Mouse (Mus musculus): ENCODE data around the gene Itgae. TPM values are rescaled to one million over a fixed set of nuclear protein-coding genes. Genes with fewer than 3 reads are reported as not detected.

Itgae gene
- total RNA-seq, 2 experiments from 2014 or later: 0.19 to 0.22 TPM

- intact Hi-C loops (cut with DNase I): no loop called here
- no peak for DNase-seq (ENCODE audit: extremely low spot score in 1 of 2, low spot score in 2 of 2)
These were observed 2.5 kb upstream of the Itgae start for GRCm38 (mm10) chr11:73087700-73088480.

GRCm38 (mm10) chr11:73090826-73091225, 443 bp downstream of the Itgae start:
- intact Hi-C loops (cut with DNase I): no loop called here
- DNase-seq (ENCODE audit: extremely low spot score in 1 of 2, low spot score in 2 of 2): no peak

GRCm38 (mm10) chr11:73092057-73092456, 1.7 kb downstream of the Itgae start:
- DNase-seq (ENCODE audit: extremely low spot score in 1 of 2, low spot score in 2 of 2): no peak
- intact Hi-C loops (cut with DNase I): no loop called here

GRCm38 (mm10) chr11:73092877-73093276, 2.5 kb downstream of the Itgae start:
- no peak for DNase-seq (ENCODE audit: extremely low spot score in 1 of 2, low spot score in 2 of 2)
- intact Hi-C loops (cut with DNase I): no loop called here

GRCm38 (mm10) chr11:73094231-73094995, 4.0 kb downstream of the Itgae start:
- intact Hi-C loops (cut with DNase I): no loop called here
- no peak for DNase-seq (ENCODE audit: extremely low spot score in 1 of 2, low spot score in 2 of 2)

- no peak for DNase-seq (ENCODE audit: extremely low spot score in 1 of 2, low spot score in 2 of 2)
- intact Hi-C loops (cut with DNase I): no loop called here
These were observed 8.5 kb downstream of the Itgae start for GRCm38 (mm10) chr11:73098860-73099259.

- intact Hi-C loops (cut with DNase I): no loop called here
- no peak for DNase-seq (ENCODE audit: extremely low spot score in 1 of 2, low spot score in 2 of 2)
These were observed 9.8 kb downstream of the Itgae start for GRCm38 (mm10) chr11:73099976-73100750.

- no peak for DNase-seq (ENCODE audit: extremely low spot score in 1 of 2, low spot score in 2 of 2)
- intact Hi-C loops (cut with DNase I): no loop called here
These were observed 10.9 kb downstream of the Itgae start for GRCm38 (mm10) chr11:73101308-73101707.

- DNase-seq (ENCODE audit: extremely low spot score in 1 of 2, low spot score in 2 of 2): no peak
- intact Hi-C loops (cut with DNase I): no loop called here
These were observed 14.9 kb downstream of the Itgae start for GRCm38 (mm10) chr11:73105246-73105645.

- peak; percentile 60 for DNase-seq (ENCODE audit: extremely low spot score in 1 of 2, low spot score in 2 of 2)
- intact Hi-C loops (cut with DNase I): loop anchor here (2.0 kb wide), 1 partner anchor 37 kb away; no protein-coding TSS in a partner anchor
These were observed 17.0 kb downstream of the Itgae start for GRCm38 (mm10) chr11:73107358-73107757.

- intact Hi-C loops (cut with DNase I): no loop called here
- no peak for DNase-seq (ENCODE audit: extremely low spot score in 1 of 2, low spot score in 2 of 2)
These were observed 18.0 kb downstream of the Itgae start for GRCm38 (mm10) chr11:73108195-73108897.

GRCm38 (mm10) chr11:73108898-73109625, 18.7 kb downstream of the Itgae start:
- no peak for DNase-seq (ENCODE audit: extremely low spot score in 1 of 2, low spot score in 2 of 2)

GRCm38 (mm10) chr11:73109941-73110340, 19.6 kb downstream of the Itgae start:
- no peak for DNase-seq (ENCODE audit: extremely low spot score in 1 of 2, low spot score in 2 of 2)
- intact Hi-C loops (cut with DNase I): no loop called here

More at GRCm38 (mm10) chr11:73108898-73109625, 18.7 kb downstream of the Itgae start:
- intact Hi-C loops (cut with DNase I): no loop called here

- no peak for DNase-seq (ENCODE audit: extremely low spot score in 1 of 2, low spot score in 2 of 2)
- intact Hi-C loops (cut with DNase I): no loop called here
These were observed 21.0 kb downstream of the Itgae start for GRCm38 (mm10) chr11:73111414-73111813.

- intact Hi-C loops (cut with DNase I): no loop called here
- DNase-seq (ENCODE audit: extremely low spot score in 1 of 2, low spot score in 2 of 2): no peak
These were observed 36.1 kb downstream of the Itgae start for GRCm38 (mm10) chr11:73126495-73126894.

GRCm38 (mm10) chr11:73131020-73131419, 40.6 kb downstream of the Itgae start:
- DNase-seq (ENCODE audit: extremely low spot score in 1 of 2, low spot score in 2 of 2): no peak
- intact Hi-C loops (cut with DNase I): loop anchor here (10.0 kb wide), 2 partner anchors 154 to 1244 kb away; no protein-coding TSS in a partner anchor

GRCm38 (mm10) chr11:73132999-73133398, 42.6 kb downstream of the Itgae start:
- intact Hi-C loops (cut with DNase I): loop anchor here (10.0 kb wide), 2 partner anchors 152 to 1242 kb away; no protein-coding TSS in a partner anchor
- no peak for DNase-seq (ENCODE audit: extremely low spot score in 1 of 2, low spot score in 2 of 2)

- intact Hi-C loops (cut with DNase I): loop anchor here (10.0 kb wide), 2 partner anchors 151 to 1241 kb away; no protein-coding TSS in a partner anchor
- no peak for DNase-seq (ENCODE audit: extremely low spot score in 1 of 2, low spot score in 2 of 2)
These were observed 43.8 kb downstream of the Itgae start for GRCm38 (mm10) chr11:73134222-73134621.

Data from left cerebral cortex, postnatal 10 days (tissue).